In genomic region chr2:152826481-152826880, GRCm38 (mm10) we compare ENCODE assay signal across 8 mouse cellular contexts. TPM values are rescaled to one million over a fixed set of nuclear protein-coding genes. Genes with fewer than 3 reads are reported as not detected.
DNase-seq lines count a peak whose midpoint lies in the region; ATAC-seq and TF ChIP-seq lines count a peak whose summit lies in the region.

No protein-coding gene starts in this region.

- peak overlapping the region; percentile 37 for H3K9ac ChIP-seq in heart, adult 2 months (ENCODE audit: low read depth, low read length)
- no peak overlapping the region for H3K9ac ChIP-seq in limb, embryonic 12.5 days (replicated peaks)
- 0 out of 2 replicates have a peak overlapping the region, but pooled peaks have one; percentile 21 for H3K9ac ChIP-seq in forebrain, embryonic 14.5 days (ENCODE audit: low read length)
- no peak overlapping the region for H3K9ac ChIP-seq in midbrain, embryonic 13.5 days (replicated peaks)

- H3K4me1 ChIP-seq in heart, adult 2 months (ENCODE audit: control insufficient read depth, insufficient read depth, low read length): peaks cover 28% of the 10 kb centered on the region
- peaks cover 65% of the 10 kb centered on the region for H3K4me1 ChIP-seq in limb, embryonic 12.5 days (replicated peaks)
- H3K4me1 ChIP-seq in limb, embryonic 10.5 days: peaks cover 45% of the 10 kb centered on the region
- peaks cover 52% of the 10 kb centered on the region for H3K4me1 ChIP-seq in forebrain, embryonic 14.5 days (ENCODE audit: control insufficient read depth, insufficient read depth, low read length)
- H3K4me1 ChIP-seq in midbrain, embryonic 13.5 days (replicated peaks): peaks cover 77% of the 10 kb centered on the region

- H3K27ac ChIP-seq in heart, adult 2 months: peak overlapping the region; percentile 100
- no peak overlapping the region for H3K27ac ChIP-seq in limb, embryonic 12.5 days
- no peak overlapping the region for H3K27ac ChIP-seq in limb, embryonic 10.5 days
- H3K27ac ChIP-seq in forebrain, embryonic 14.5 days (ENCODE audit: low read depth, low read length): no peak overlapping the region
- no peak overlapping the region for H3K27ac ChIP-seq in midbrain, embryonic 13.5 days

- ATAC-seq in limb, embryonic 12.5 days (ENCODE audit: insufficient number of reproducible peaks, insufficient read depth, low FRiP score, low TSS enrichment, low read depth): no peak
- ATAC-seq in forebrain, embryonic 14.5 days: no peak
- no peak for ATAC-seq in midbrain, embryonic 13.5 days
- no peak for ATAC-seq in granulocyte monocyte progenitor cell, adult 5-6 weeks (replicated peaks; ENCODE audit: poor library complexity, severe bottlenecking)

- no peak for TF ChIP-seq CTCF in heart, adult 2 months (IDR thresholded peaks at IDR 0.05)

- H3K9me3 ChIP-seq in limb, embryonic 12.5 days: no peaks in the 10 kb centered on the region
- no peaks in the 10 kb centered on the region for H3K9me3 ChIP-seq in limb, embryonic 10.5 days (replicated peaks)
- no peaks in the 10 kb centered on the region for H3K9me3 ChIP-seq in forebrain, embryonic 14.5 days (replicated peaks; ENCODE audit: control insufficient read depth, low read length)
- no peaks in the 10 kb centered on the region for H3K9me3 ChIP-seq in midbrain, embryonic 13.5 days

- TF ChIP-seq EP300 in heart, adult 2 months (IDR thresholded peaks at IDR 0.05; ENCODE audit: insufficient read depth, low read depth, low read length): no peak

- WGBS in heart, adult 2 months: 48% methylated on average over 3 of the region's 3 CpGs
- 92% methylated on average over 3 of the region's 3 CpGs for WGBS in limb, embryonic 12.5 days
- 90% methylated on average over 3 of the region's 3 CpGs for whole genome bisulfite sequencing in limb, embryonic 10.5 days
- 70% methylated on average over 3 of the region's 3 CpGs for WGBS in forebrain, embryonic 14.5 days
- 91% methylated on average over 3 of the region's 3 CpGs for WGBS in midbrain, embryonic 13.5 days

- no peak for DNase-seq in heart, adult 2 months
- no peak for DNase-seq in heart, postnatal 14 days
- DNase-seq in limb, embryonic 10.5 days (ENCODE audit: low spot score): no peak
- DNase-seq in forebrain, embryonic 14.5 days (ENCODE audit: low spot score): no peak
- no peak for DNase-seq in right cerebral cortex, postnatal 25 days

- no peak for TF ChIP-seq POLR2A in heart, adult 2 months (IDR thresholded peaks at IDR 0.05; ENCODE audit: insufficient read depth, low read depth, low read length)

- peaks cover 3% of the 10 kb centered on the region for H3K79me2 ChIP-seq in heart, adult 2 months (replicated peaks; ENCODE audit: control insufficient read depth, insufficient read depth, low read length)

- H3K4me3 ChIP-seq in heart, adult 2 months: peak overlapping the region; percentile 82
- H3K4me3 ChIP-seq in limb, embryonic 12.5 days (replicated peaks): no peak overlapping the region; the same call in 1 of the 2 replicates
- H3K4me3 ChIP-seq in limb, embryonic 10.5 days: no peak overlapping the region
- H3K4me3 ChIP-seq in forebrain, embryonic 14.5 days (ENCODE audit: low read depth, low read length): no peak overlapping the region
- H3K4me3 ChIP-seq in midbrain, embryonic 13.5 days (replicated peaks): peak overlapping the region; percentile 78

- H3K36me3 ChIP-seq in heart, adult 2 months (ENCODE audit: control insufficient read depth, insufficient read depth, low read length): peaks cover 51% of the 10 kb centered on the region
- peaks cover 47% of the 10 kb centered on the region; the same call in 1 of the 2 replicates for H3K36me3 ChIP-seq in limb, embryonic 12.5 days
- H3K36me3 ChIP-seq in limb, embryonic 10.5 days: peaks cover 52% of the 10 kb centered on the region
- peaks cover 22% of the 10 kb centered on the region for H3K36me3 ChIP-seq in forebrain, embryonic 14.5 days (ENCODE audit: control insufficient read depth, insufficient read depth, low read length)
- peaks cover 7% of the 10 kb centered on the region; the same call in 1 of the 2 replicates for H3K36me3 ChIP-seq in midbrain, embryonic 13.5 days

- intact Hi-C loops in heart, adult 2 months (cut with DNase I): no loop called here
- intact Hi-C loops in heart, postnatal 14 days (cut with DNase I): no loop called here

- peak overlapping the region; percentile 77 for H3K4me2 ChIP-seq in limb, embryonic 12.5 days
- peak overlapping the region; percentile 80 for H3K4me2 ChIP-seq in forebrain, embryonic 14.5 days (ENCODE audit: low read length)
- H3K4me2 ChIP-seq in midbrain, embryonic 13.5 days (replicated peaks): peak overlapping the region; percentile 91

- H3K27me3 ChIP-seq in heart, adult 2 months (ENCODE audit: control insufficient read depth, insufficient read depth, low read length): no peaks in the 10 kb centered on the region
- no peaks in the 10 kb centered on the region for H3K27me3 ChIP-seq in limb, embryonic 12.5 days
- H3K27me3 ChIP-seq in limb, embryonic 10.5 days (ENCODE audit: low read depth, poor library complexity, severe bottlenecking): no peaks in the 10 kb centered on the region
- H3K27me3 ChIP-seq in forebrain, embryonic 14.5 days (replicated peaks; ENCODE audit: control insufficient read depth, insufficient read depth, low read length): no peaks in the 10 kb centered on the region
- H3K27me3 ChIP-seq in midbrain, embryonic 13.5 days: no peaks in the 10 kb centered on the region

RNA-seq across cellular contexts. Expression of gene Bcl2l1, which starts 5.0 kb away (rescaled TPM):
- total RNA-seq in heart, adult 2 months (2021): 100 to 1,000 TPM in 1 of 2 experiments, 10 to 100 TPM in 1; 51.9 to 102 TPM
- polyA plus RNA-seq in heart, adult 2 months (2012; rRNA removed): 48.1 and 51.2 TPM in 2 replicates
- total RNA-seq in heart, postnatal 14 days (2021): 10 to 100 TPM; 79.8 to 92.2 TPM
- polyA plus RNA-seq in limb, embryonic 12.5 days (2016; fragmentation: Nextera tagmentation; extraction: Ambion mirVana): 107 and 110 TPM in 2 replicates
- 90.1 and 103 TPM in 2 replicates for polyA plus RNA-seq in limb, embryonic 10.5 days (2016; fragmentation: Nextera tagmentation; extraction: Ambion mirVana)
- polyA plus RNA-seq in forebrain, embryonic 14.5 days (2014; fragmentation: Nextera tagmentation; extraction: Ambion mirVana): 179 and 189 TPM in 2 replicates
- 190 and 195 TPM in 2 replicates for polyA plus RNA-seq in midbrain, embryonic 13.5 days (2015; fragmentation: Nextera tagmentation; extraction: Ambion mirVana)
- 13.2 and 27.8 TPM in 2 replicates for total RNA-seq in granulocyte monocyte progenitor cell, adult 5-6 weeks (2014; fragmentation: Nextera tagmentation)
- total RNA-seq in granulocyte monocyte progenitor cell, adult 5-6 weeks (2017): 10.3 and 25.2 TPM in 2 replicates

RNA-seq across cellular contexts. Expression of gene Tpx2, which starts 21.3 kb away (rescaled TPM):
- 1 to 10 TPM in 1 of 2 experiments, under 1 TPM in 1; 0.75 to 1.1 TPM for total RNA-seq in heart, adult 2 months (2021)
- 0.18 and 0.50 TPM in 2 replicates for polyA plus RNA-seq in heart, adult 2 months (2012; rRNA removed)
- total RNA-seq in heart, postnatal 14 days (2021): 1 to 10 TPM; 4.4 to 8.5 TPM
- 110 and 114 TPM in 2 replicates for polyA plus RNA-seq in limb, embryonic 12.5 days (2016; fragmentation: Nextera tagmentation; extraction: Ambion mirVana)
- 141 and 147 TPM in 2 replicates for polyA plus RNA-seq in limb, embryonic 10.5 days (2016; fragmentation: Nextera tagmentation; extraction: Ambion mirVana)
- 70.1 and 81.5 TPM in 2 replicates for polyA plus RNA-seq in forebrain, embryonic 14.5 days (2014; fragmentation: Nextera tagmentation; extraction: Ambion mirVana)
- 38.7 and 46.4 TPM in 2 replicates for polyA plus RNA-seq in midbrain, embryonic 13.5 days (2015; fragmentation: Nextera tagmentation; extraction: Ambion mirVana)
- 51.4 and 56.0 TPM in 2 replicates for total RNA-seq in granulocyte monocyte progenitor cell, adult 5-6 weeks (2014; fragmentation: Nextera tagmentation)
- total RNA-seq in granulocyte monocyte progenitor cell, adult 5-6 weeks (2017): 96.9 and 105 TPM in 2 replicates

Comparison
In these comparisons a context has a peak if more than half of its experiments do, and no peak if none do; other contexts are left out.
1. H3K4me3 ChIP-seq: peak in heart, adult 2 months (single experiment) and midbrain, embryonic 13.5 days (single experiment); none in limb, embryonic 12.5 days (single experiment), limb, embryonic 10.5 days (single experiment) and forebrain, embryonic 14.5 days (single experiment).
2. H3K9ac ChIP-seq: peak in heart, adult 2 months (single experiment) and forebrain, embryonic 14.5 days (single experiment); none in limb, embryonic 12.5 days (single experiment) and midbrain, embryonic 13.5 days (single experiment).
3. RNA of gene Tpx2, which starts 21.3 kb away (polyA plus RNA-seq): 141 to 147 TPM in limb, embryonic 10.5 days, 110 to 114 TPM in limb, embryonic 12.5 days, 70.1 to 81.5 TPM in forebrain, embryonic 14.5 days and 38.7 to 46.4 TPM in midbrain, embryonic 13.5 days; 0.18 to 0.50 TPM in heart, adult 2 months; every median in the first group is over 10 times any median in the second.
4. Peak in every context shown above with its lines, with median percentiles within 50 percentile points of each other: H3K4me2 ChIP-seq.